ENCODE assay signal across 17 mouse cellular contexts in the genomic region with DNA sequence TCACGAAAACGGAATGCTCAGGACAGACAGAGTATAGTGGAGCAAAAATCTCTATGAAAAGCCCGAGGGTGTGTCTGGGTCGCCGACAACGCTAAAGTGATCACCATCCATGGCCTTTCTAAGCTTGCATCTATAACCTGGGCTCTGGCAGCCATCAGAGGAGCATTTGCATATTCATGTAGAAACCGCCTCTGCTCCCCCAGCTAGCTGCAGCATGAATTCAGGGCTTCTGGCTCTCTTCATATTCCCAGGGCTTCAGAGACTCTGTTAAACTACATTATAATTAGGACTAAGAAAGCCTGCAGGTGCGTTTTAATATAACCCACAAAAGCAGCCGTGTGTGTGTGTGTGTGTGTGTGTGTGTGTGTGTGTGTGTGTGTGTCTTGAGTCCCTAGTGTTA. TPM values are rescaled to one million over a fixed set of nuclear protein-coding genes. Genes with fewer than 3 reads are reported as not detected.
DNase-seq lines count a peak whose midpoint lies in the region; ATAC-seq and TF ChIP-seq lines count a peak whose summit lies in the region.
"Had no signal": no experiment of that assay in that cellular context is flagged by ENCODE, and none has a peak within 500 bp of the region (broad histone marks: within the 10 kb centered on the region; RNA-seq: fewer than 3 reads in every experiment).

No protein-coding gene starts in this region.

- no peak overlapping the region for H3K4me2 ChIP-seq in embryonic facial prominence, embryonic 14.5 days (ENCODE audit: low read depth, low read length)
- H3K4me2 ChIP-seq in hindbrain, embryonic 14.5 days (replicated peaks): no peak overlapping the region
- H3K4me2 ChIP-seq in midbrain, embryonic 14.5 days (ENCODE audit: low read length): no peak overlapping the region
- H3K4me2 ChIP-seq: heart, embryonic 15.5 days; liver, embryonic 11.5 days had no signal

- intact Hi-C loops in left cerebral cortex, postnatal 36 days (cut with DNase I): no loop called here

- H3K36me3 ChIP-seq in embryonic facial prominence, embryonic 14.5 days (ENCODE audit: control insufficient read depth, insufficient read depth, low read length): no peaks in the 10 kb centered on the region
- no peaks in the 10 kb centered on the region for H3K36me3 ChIP-seq in embryonic facial prominence, embryonic 10.5 days (replicated peaks)
- H3K36me3 ChIP-seq in hindbrain, embryonic 14.5 days (replicated peaks; ENCODE audit: control insufficient read depth, insufficient read depth): no peaks in the 10 kb centered on the region
- H3K36me3 ChIP-seq in midbrain, embryonic 14.5 days (ENCODE audit: control insufficient read depth, insufficient read depth, low read length): no peaks in the 10 kb centered on the region
- H3K36me3 ChIP-seq: heart, embryonic 15.5 days had no signal

- H3K4me1 ChIP-seq in embryonic facial prominence, embryonic 14.5 days (ENCODE audit: control insufficient read depth, insufficient read depth, low read length): peaks cover 16% of the 10 kb centered on the region
- H3K4me1 ChIP-seq in embryonic facial prominence, embryonic 10.5 days: peaks cover 26% of the 10 kb centered on the region
- H3K4me1 ChIP-seq in hindbrain, embryonic 14.5 days (replicated peaks; ENCODE audit: control insufficient read depth, insufficient read depth, low read length): peaks cover 22% of the 10 kb centered on the region
- H3K4me1 ChIP-seq in midbrain, embryonic 14.5 days (ENCODE audit: control insufficient read depth, insufficient read depth, low read length): peaks cover 27% of the 10 kb centered on the region

- H3K9ac ChIP-seq in embryonic facial prominence, embryonic 14.5 days (ENCODE audit: low read depth, low read length): no peak overlapping the region
- H3K9ac ChIP-seq in hindbrain, embryonic 14.5 days: no peak overlapping the region
- no peak overlapping the region for H3K9ac ChIP-seq in midbrain, embryonic 14.5 days (replicated peaks; ENCODE audit: low read length)
- H3K9ac ChIP-seq: heart, embryonic 15.5 days had no signal

- H3K9me3 ChIP-seq in embryonic facial prominence, embryonic 14.5 days (ENCODE audit: control insufficient read depth, low read length): no peaks in the 10 kb centered on the region
- no peaks in the 10 kb centered on the region for H3K9me3 ChIP-seq in embryonic facial prominence, embryonic 10.5 days
- H3K9me3 ChIP-seq in hindbrain, embryonic 14.5 days (ENCODE audit: control insufficient read depth, low read length): no peaks in the 10 kb centered on the region
- no peaks in the 10 kb centered on the region for H3K9me3 ChIP-seq in midbrain, embryonic 14.5 days (ENCODE audit: control insufficient read depth, low read length)
- H3K9me3 ChIP-seq: heart, embryonic 15.5 days had no signal

- no peak for ATAC-seq in embryonic facial prominence, embryonic 14.5 days (ENCODE audit: low read depth)
- ATAC-seq in hindbrain, embryonic 14.5 days (ENCODE audit: low FRiP score): no peak
- no peak for ATAC-seq in midbrain, embryonic 14.5 days (ENCODE audit: low FRiP score, low TSS enrichment)
- ATAC-seq: Patski had no signal

- TF ChIP-seq POLR2A in brain, embryonic 14.5 days (IDR thresholded peaks at IDR 0.05; ENCODE audit: borderline replicate concordance, extremely low read depth, insufficient read depth, insufficient read length, poor library complexity, severe bottlenecking): no peak

- H3K4me3 ChIP-seq in embryonic facial prominence, embryonic 14.5 days (ENCODE audit: low read depth, low read length): no peak overlapping the region
- H3K4me3 ChIP-seq in embryonic facial prominence, embryonic 10.5 days: no peak overlapping the region
- no peak overlapping the region for H3K4me3 ChIP-seq in hindbrain, embryonic 14.5 days (replicated peaks; ENCODE audit: low read length)
- no peak overlapping the region for H3K4me3 ChIP-seq in midbrain, embryonic 14.5 days (replicated peaks; ENCODE audit: low read depth, low read length)
- H3K4me3 ChIP-seq: heart, embryonic 15.5 days; myocyte had no signal

- H3K27me3 ChIP-seq in embryonic facial prominence, embryonic 14.5 days (replicated peaks; ENCODE audit: control insufficient read depth, insufficient read depth, low read length): no peaks in the 10 kb centered on the region
- peaks cover 8% of the 10 kb centered on the region for H3K27me3 ChIP-seq in embryonic facial prominence, embryonic 10.5 days (replicated peaks; ENCODE audit: low read depth, poor library complexity, severe bottlenecking)
- no peaks in the 10 kb centered on the region; the same call in 1 of the 2 replicates for H3K27me3 ChIP-seq in hindbrain, embryonic 14.5 days (ENCODE audit: control insufficient read depth, insufficient read depth, low read length)
- no peaks in the 10 kb centered on the region for H3K27me3 ChIP-seq in midbrain, embryonic 14.5 days (ENCODE audit: control insufficient read depth, insufficient read depth, low read length)
- H3K27me3 ChIP-seq: heart, embryonic 15.5 days; Patski had no signal

- TF ChIP-seq CTCF in brain, embryonic 14.5 days (IDR thresholded peaks at IDR 0.05; ENCODE audit: borderline replicate concordance, extremely low read depth, insufficient read depth, insufficient read length): no peak

- peak; percentile 27 for DNase-seq in embryonic facial prominence, embryonic 14.5 days (ENCODE audit: low spot score)
- DNase-seq in embryonic facial prominence, embryonic 10.5 days (ENCODE audit: low spot score): no peak
- peak; percentile 65 for DNase-seq in brain, embryonic 14.5 days (ENCODE audit: low read depth)
- no peak for DNase-seq in hindbrain, embryonic 14.5 days (ENCODE audit: low spot score)
- peak; percentile 55 for DNase-seq in midbrain, embryonic 14.5 days
- no peak for DNase-seq in left cerebral cortex, postnatal 36 days (ENCODE audit: low spot score in 2 of 2)
- DNase-seq in cerebellum, postnatal 4 days (ENCODE audit: low spot score in 2 of 2): no peak
- DNase-seq in gastrocnemius, adult 18-20 months (ENCODE audit: low spot score): no peak
- DNase-seq: cerebellum, adult 11 months; gastrocnemius, postnatal 25 days; kidney, adult 11 months; kidney, postnatal 10 days; thymus, adult 18-20 months had no signal

- no peak overlapping the region for H3K27ac ChIP-seq in embryonic facial prominence, embryonic 14.5 days (replicated peaks; ENCODE audit: low read depth, low read length)
- H3K27ac ChIP-seq in embryonic facial prominence, embryonic 10.5 days (replicated peaks): no peak overlapping the region
- H3K27ac ChIP-seq in hindbrain, embryonic 14.5 days: peak overlapping the region; percentile 51; the same call in 1 of the 2 replicates
- 0 out of 2 replicates have a peak overlapping the region, but pooled peaks have one; percentile 37 for H3K27ac ChIP-seq in midbrain, embryonic 14.5 days (replicated peaks; ENCODE audit: low read depth, low read length)
- H3K27ac ChIP-seq: heart, embryonic 15.5 days had no signal

- WGBS in embryonic facial prominence, embryonic 14.5 days: 51% methylated on average over 9 of the region's 9 CpGs
- WGBS in embryonic facial prominence, embryonic 10.5 days: 68% methylated on average over 9 of the region's 9 CpGs
- 38% methylated on average over 9 of the region's 9 CpGs for WGBS in hindbrain, embryonic 14.5 days
- 35% methylated on average over 9 of the region's 9 CpGs for WGBS in midbrain, embryonic 14.5 days

RNA-seq across cellular contexts. Expression of gene Aldh1b1, which starts 59.7 kb away (rescaled TPM):
- 1.5 and 2.1 TPM in 2 replicates for polyA plus RNA-seq in embryonic facial prominence, embryonic 14.5 days (2014; fragmentation: Nextera tagmentation; extraction: Ambion mirVana)
- 5.0 and 5.2 TPM in 2 replicates for polyA plus RNA-seq in embryonic facial prominence, embryonic 10.5 days (2016; fragmentation: Nextera tagmentation; extraction: Ambion mirVana)
- 9.8 and 11.4 TPM in 2 replicates for polyA plus RNA-seq in brain, embryonic 14.5 days (2012; rRNA removed)
- 9.6 and 10.8 TPM in 2 replicates for polyA plus RNA-seq in hindbrain, embryonic 14.5 days (2014; fragmentation: Nextera tagmentation; extraction: Ambion mirVana)
- 14.7 and 15.2 TPM in 2 replicates for polyA plus RNA-seq in midbrain, embryonic 14.5 days (2014; fragmentation: Nextera tagmentation; extraction: Ambion mirVana)
- total RNA-seq in left cerebral cortex, postnatal 36 days (2021): 1 to 10 TPM; 4.6 to 7.1 TPM
- total RNA-seq in gastrocnemius, adult 18-20 months (2021): under 1 TPM; 0.50 to 0.64 TPM

Comparison
In these comparisons a context has a peak if more than half of its experiments do, and no peak if none do; other contexts are left out.
1. DNase-seq: peak in embryonic facial prominence, embryonic 14.5 days (single experiment), brain, embryonic 14.5 days (single experiment) and midbrain, embryonic 14.5 days (single experiment); none in embryonic facial prominence, embryonic 10.5 days (single experiment), hindbrain, embryonic 14.5 days (single experiment), left cerebral cortex, postnatal 36 days (0 of 2), cerebellum, postnatal 4 days (0 of 2) and gastrocnemius, adult 18-20 months (single experiment).
2. H3K27ac ChIP-seq: peak in hindbrain, embryonic 14.5 days (single experiment) and midbrain, embryonic 14.5 days (single experiment); none in embryonic facial prominence, embryonic 14.5 days (single experiment) and embryonic facial prominence, embryonic 10.5 days (single experiment).